Mouse (Mus musculus) embryonic facial prominence, embryonic 12.5 days (tissue): ENCODE measurements around the gene Lrrc9. TPM values are rescaled to one million over a fixed set of nuclear protein-coding genes. Genes with fewer than 3 reads are reported as not detected.

Experiments used
- ATAC-seq: fragments of 200-750 bp; cut with Nextera tagmentation; 2 replicates; pipeline ENCODE4 v1.8.0; 2017; ENCODE audit not compliant: insufficient number of reproducible peaks, insufficient read depth, low FRiP score, low TSS enrichment
- H3K27ac ChIP-seq: fragments of 300-500 bp; sonication (generic); 2 replicates; pipeline ENCODE4 v1.5.1; 2016; ENCODE audit warnings: mild to moderate bottlenecking
- H3K27me3 ChIP-seq: fragments of 300-500 bp; sonication (generic); 2 replicates; pipeline ENCODE4 v1.6.1; 2016; ENCODE audit warnings: mild to moderate bottlenecking, moderate library complexity
- H3K36me3 ChIP-seq: fragments of 300-500 bp; sonication (generic); 2 replicates; pipeline ENCODE4 v1.6.1; 2016; ENCODE audit warnings: mild to moderate bottlenecking
- H3K4me1 ChIP-seq: fragments of 300-500 bp; sonication (generic); 2 replicates; pipeline ENCODE4 v1.6.1; 2016
- H3K4me2 ChIP-seq: fragments of 300-500 bp; sonication (generic); replicated peaks from 2 replicates; pipeline ENCODE4 v1.6.1; 2016; ENCODE audit warnings: mild to moderate bottlenecking, moderate library complexity
- H3K4me3 ChIP-seq: fragments of 300-500 bp; sonication (generic); 2 replicates; pipeline ENCODE4 v1.5.1; 2016; ENCODE audit warnings: mild to moderate bottlenecking
- H3K9ac ChIP-seq: fragments of 300-500 bp; sonication (generic); 2 replicates; pipeline ENCODE4 v1.6.1; 2016; ENCODE audit warnings: mild to moderate bottlenecking, moderate library complexity
- H3K9me3 ChIP-seq: fragments of 300-500 bp; sonication (generic); 2 replicates; pipeline ENCODE4 v1.6.1; 2016; ENCODE audit warnings: mild to moderate bottlenecking, moderate library complexity
- WGBS: fragments of 180-500 bp; shearing (Covaris S2); methylation state at CpG from one replicate; pipeline ENCODE4 v1.1.7; 2016; 5-methylcytosine and 5-hydroxymethylcytosine counted together
- polyA plus RNA-seq: library from polyadenylated mRNA; unstranded; fragments of >200 nt; fragmentation: Nextera tagmentation; extraction: Ambion mirVana; gene quantifications from 2 replicates; pipeline ENCODE4 v1.2.1, GENCODE M21; 2016

The Lrrc9 gene
- polyA plus RNA-seq, 1 experiment from 2014 or later: 1.3 TPM

DNA sequence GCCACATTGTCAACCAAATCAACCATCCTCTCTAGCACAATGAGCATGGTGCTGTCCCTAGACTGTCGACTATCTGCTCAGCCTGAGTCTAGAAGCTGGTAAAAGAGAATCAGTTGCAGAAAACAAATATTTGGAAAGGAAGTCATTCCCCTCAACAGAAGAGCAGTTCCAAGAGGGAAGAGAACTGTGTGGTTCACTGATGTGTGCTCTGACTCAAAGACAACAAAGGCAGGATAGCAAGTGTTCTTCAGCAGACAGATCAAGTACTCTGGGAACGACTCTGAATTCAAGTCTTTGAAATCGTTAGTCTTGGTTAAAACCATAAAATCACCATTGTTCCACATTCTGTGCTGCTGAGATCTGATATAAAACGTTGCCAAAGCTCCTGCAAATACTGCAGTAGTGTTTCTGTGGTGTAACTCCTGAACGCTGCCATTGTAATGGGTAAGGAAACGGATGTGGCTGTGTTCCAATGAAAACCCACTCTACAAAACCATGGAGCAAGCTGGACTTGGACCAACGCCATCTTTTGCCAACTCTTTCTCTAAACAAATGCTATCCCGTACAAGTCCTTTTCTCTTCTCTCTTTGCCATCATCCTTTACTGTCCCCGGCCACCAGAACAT lies 8.3 kb upstream of the Lrrc9 start:
- H3K36me3 ChIP-seq: no peaks in the 10 kb centered on the region
- no peak for ATAC-seq
- no peaks in the 10 kb centered on the region for H3K4me1 ChIP-seq
- H3K4me2 ChIP-seq: no peak overlapping the region
- no peak overlapping the region for H3K4me3 ChIP-seq
- no peaks in the 10 kb centered on the region for H3K27me3 ChIP-seq
- no peaks in the 10 kb centered on the region for H3K9me3 ChIP-seq
- WGBS: 73% methylated on average over 9 of the region's 9 CpGs
- H3K9ac ChIP-seq: no peak overlapping the region
- no peak overlapping the region for H3K27ac ChIP-seq

- Histone ChIP-seq H3K9me3 (no peaks in the 10 kb centered on the region), H3K27ac (no peak overlapping the region), H3K4me3 (no peak overlapping the region), H3K36me3 (no peaks in the 10 kb centered on the region), H3K9ac (no peak overlapping the region), H3K27me3 (no peaks in the 10 kb centered on the region), H3K4me1 (no peaks in the 10 kb centered on the region), H3K4me2 (no peak overlapping the region)
- WGBS: 70% methylated on average over 10 of the region's 10 CpGs
- no peak for ATAC-seq
These were observed 3.9 kb upstream of the Lrrc9 start for GRCm38 (mm10) chr12:72437676-72438341.

DNA sequence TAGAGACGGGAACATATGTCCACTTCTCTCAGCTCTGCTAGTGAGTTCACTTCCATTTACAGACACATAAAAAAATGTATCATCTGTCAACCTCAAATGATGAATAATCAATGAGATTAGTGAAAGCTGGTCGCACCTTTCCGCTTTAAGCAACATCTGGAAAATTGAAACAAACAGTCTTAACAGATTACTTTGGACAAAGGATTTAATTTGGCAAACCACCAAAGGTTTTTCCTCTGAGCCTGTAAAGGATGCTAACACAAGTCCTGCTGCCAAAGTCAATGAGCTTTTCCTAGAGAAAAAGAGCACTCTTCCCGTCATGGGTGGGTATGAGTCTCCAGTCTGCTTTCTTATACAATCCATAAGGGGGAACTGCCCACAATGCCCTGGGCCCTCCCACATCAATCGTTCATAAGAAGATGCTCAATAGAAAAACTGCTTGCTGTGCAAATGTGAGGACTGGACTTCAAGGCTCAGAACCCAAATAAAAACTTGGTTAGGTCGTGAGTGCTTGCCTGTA lies 2.6 kb upstream of the Lrrc9 start:
- WGBS: 81% methylated on average over 6 of the region's 6 CpGs
- H3K9ac ChIP-seq: no peak overlapping the region
- no peak for ATAC-seq

DNA sequence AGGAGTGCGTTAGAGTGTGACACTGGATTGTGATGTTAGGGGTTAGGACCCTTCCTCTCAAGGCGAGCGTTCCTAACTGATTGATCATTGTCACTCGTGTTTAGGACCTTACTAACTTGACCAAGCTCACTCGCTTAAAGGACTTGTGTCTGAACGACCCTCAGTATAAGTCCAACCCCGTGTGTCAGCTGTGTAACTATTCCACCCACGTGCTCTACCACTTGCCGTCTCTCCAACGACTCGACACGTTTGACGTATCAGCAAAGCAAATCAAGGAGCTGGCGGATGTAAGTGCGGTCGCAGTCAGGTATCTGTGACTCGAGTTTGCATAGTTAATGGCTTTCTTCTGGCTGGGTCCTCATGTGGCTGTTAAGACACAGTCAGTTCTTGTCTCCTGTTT lies 12.3 kb downstream of the Lrrc9 start:
- H3K4me2 ChIP-seq: no peak overlapping the region
- H3K9me3 ChIP-seq: no peaks in the 10 kb centered on the region
- no peaks in the 10 kb centered on the region for H3K4me1 ChIP-seq
- no peak overlapping the region for H3K4me3 ChIP-seq
- WGBS: 86% methylated on average over 17 of the region's 17 CpGs
- no peaks in the 10 kb centered on the region for H3K27me3 ChIP-seq
- H3K27ac ChIP-seq: no peak overlapping the region
- ATAC-seq: no peak
- no peaks in the 10 kb centered on the region for H3K36me3 ChIP-seq
- H3K9ac ChIP-seq: no peak overlapping the region

More for the DNA sequence above, 2.6 kb upstream of the Lrrc9 start:
- no peak overlapping the region for H3K4me2 ChIP-seq
- H3K9me3 ChIP-seq: no peaks in the 10 kb centered on the region
- H3K4me3 ChIP-seq: no peak overlapping the region
- no peaks in the 10 kb centered on the region for H3K4me1 ChIP-seq
- H3K36me3 ChIP-seq: no peaks in the 10 kb centered on the region
- no peaks in the 10 kb centered on the region for H3K27me3 ChIP-seq
- H3K27ac ChIP-seq: no peak overlapping the region

DNA sequence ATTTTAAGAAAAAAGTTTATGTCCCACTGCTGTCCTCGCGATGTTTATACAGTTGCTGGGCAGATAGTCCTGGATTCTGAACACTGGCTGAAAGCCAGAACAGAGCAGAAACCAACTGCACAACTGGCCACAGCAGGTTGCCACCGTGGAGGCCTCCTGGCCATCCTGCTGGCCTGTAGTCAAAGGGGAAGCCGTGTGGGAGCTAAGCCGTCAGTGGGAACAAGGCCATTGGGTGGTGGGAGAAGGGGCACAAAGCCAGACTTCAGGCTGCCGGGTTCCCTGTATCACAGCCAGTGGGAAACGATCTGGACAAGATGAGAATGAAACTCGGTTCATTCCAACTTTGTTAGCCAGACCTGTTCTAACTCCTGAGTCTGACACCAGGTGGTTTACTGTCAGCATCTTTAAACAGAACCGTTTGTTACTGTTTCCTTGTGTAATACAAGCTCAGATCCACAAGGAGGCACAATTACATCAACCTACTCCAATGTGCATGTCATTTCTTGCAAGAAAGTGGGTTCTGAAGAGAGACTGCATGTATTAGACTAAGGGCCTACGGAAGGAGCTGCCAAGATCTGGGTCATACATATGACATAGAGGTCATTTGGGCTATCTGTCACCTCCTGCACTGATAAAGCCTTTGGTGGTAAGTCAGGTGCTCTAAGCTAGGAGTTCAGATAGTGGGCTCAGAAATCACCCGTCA lies 19.7 kb downstream of the Lrrc9 start:
- no peak overlapping the region for H3K4me3 ChIP-seq
- H3K27me3 ChIP-seq: no peaks in the 10 kb centered on the region
- no peaks in the 10 kb centered on the region for H3K9me3 ChIP-seq
- ATAC-seq: no peak
- WGBS: 57% methylated on average over 11 of the region's 11 CpGs
- no peaks in the 10 kb centered on the region for H3K36me3 ChIP-seq
- H3K4me2 ChIP-seq: no peak overlapping the region
- no peaks in the 10 kb centered on the region for H3K4me1 ChIP-seq
- no peak overlapping the region for H3K27ac ChIP-seq
- no peak overlapping the region for H3K9ac ChIP-seq

DNA sequence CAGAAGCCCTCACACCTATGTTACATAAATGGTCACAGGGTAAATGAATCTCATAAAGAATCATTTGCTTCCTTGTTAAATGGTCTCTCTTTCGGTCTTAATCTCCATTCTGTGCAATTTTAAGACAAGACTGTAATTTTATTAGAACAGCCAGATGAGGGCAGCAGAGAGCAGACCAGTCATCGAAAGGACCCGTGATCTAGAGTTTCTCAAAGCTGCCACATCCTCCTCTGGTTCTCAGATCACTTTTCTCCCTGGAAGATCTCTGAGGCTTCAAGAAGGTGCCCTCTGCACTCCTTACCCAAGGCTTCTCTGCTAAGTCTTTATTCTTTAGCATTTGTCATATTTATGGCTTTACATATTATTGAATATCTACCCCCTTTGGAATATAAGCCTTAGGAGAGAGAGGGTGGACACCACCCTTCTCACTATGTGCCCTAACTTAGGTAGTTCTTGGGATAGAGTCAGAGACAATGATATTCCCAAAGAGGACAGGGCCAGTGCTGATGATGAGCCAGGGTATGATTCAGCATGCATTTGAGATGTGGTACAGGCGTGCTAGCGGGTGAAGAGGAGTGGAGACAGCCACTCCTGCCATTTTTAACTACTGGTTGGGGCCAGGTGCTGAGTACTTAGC lies 20.3 kb downstream of the Lrrc9 start:
- no peak for ATAC-seq
- no peaks in the 10 kb centered on the region for H3K27me3 ChIP-seq
- H3K4me3 ChIP-seq: no peak overlapping the region
- H3K9ac ChIP-seq: no peak overlapping the region
- H3K36me3 ChIP-seq: no peaks in the 10 kb centered on the region
- H3K9me3 ChIP-seq: no peaks in the 10 kb centered on the region
- no peak overlapping the region for H3K27ac ChIP-seq
- no peaks in the 10 kb centered on the region for H3K4me1 ChIP-seq
- no peak overlapping the region for H3K4me2 ChIP-seq
- WGBS: 43% methylated on average over 5 of the region's 5 CpGs

DNA sequence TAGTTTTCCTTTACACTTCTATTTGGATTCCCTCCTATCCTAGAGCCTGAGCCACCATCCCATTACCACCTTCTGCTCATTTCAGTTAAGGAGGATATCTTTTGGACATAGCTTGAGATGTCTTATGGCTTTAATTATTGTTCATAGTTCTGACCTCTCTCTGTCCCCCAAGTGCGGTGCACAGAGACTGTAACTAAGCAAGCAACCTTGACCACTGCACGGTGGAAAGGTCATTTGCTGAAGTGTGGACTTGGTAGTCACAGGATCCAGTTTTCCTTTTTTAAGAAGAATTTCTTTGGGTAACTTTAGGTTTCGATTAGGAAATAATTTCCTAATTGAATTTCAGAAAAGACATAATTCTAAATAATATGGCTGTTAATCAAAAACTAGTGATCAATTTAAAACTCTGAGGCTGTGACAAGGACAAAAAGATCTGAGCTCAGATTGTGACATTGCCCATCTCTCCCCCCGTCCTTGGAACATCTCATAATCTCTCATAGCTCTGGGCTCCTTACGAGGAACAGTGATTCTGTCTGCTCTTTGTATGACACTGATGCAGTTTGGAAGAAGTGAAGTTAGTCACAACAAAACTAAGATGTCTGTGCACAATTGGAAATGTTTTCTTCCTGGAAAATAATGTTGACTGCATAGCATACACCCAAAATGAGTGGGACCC lies 24.3 kb downstream of the Lrrc9 start:
- ATAC-seq: no peak
- WGBS: 80% methylated on average over 5 of the region's 5 CpGs
- H3K36me3 ChIP-seq: no peaks in the 10 kb centered on the region

DNA sequence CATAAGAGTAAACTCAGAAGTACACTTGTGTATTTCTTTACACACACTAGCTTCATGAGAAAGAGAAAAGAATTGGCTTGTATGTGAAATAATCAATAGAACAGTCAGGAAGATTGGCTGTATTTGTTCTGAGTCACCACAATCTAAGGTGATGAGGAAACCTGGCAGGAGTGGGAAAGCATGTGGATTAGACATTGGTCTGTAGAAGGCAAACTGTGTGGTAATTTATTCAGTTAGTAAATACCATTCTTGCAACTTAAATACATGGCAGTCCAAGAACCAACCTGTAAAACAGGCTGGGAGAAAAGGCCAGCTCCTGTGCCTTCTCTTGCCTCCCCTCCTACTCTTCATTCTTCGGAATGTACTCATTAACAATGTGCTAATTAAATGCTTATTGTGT lies 25.6 kb downstream of the Lrrc9 start:
- H3K4me3 ChIP-seq: no peak overlapping the region
- no peaks in the 10 kb centered on the region for H3K4me1 ChIP-seq
- H3K9ac ChIP-seq: no peak overlapping the region
- no peaks in the 10 kb centered on the region for H3K9me3 ChIP-seq
- H3K27ac ChIP-seq: no peak overlapping the region
- H3K36me3 ChIP-seq: no peaks in the 10 kb centered on the region
- no peaks in the 10 kb centered on the region for H3K27me3 ChIP-seq
- no peak overlapping the region for H3K4me2 ChIP-seq
- ATAC-seq: no peak
- 96% methylated on average over 1 of the region's 1 CpGs for WGBS

More for the DNA sequence above, 24.3 kb downstream of the Lrrc9 start:
- Histone ChIP-seq H3K4me1 (no peaks in the 10 kb centered on the region), H3K27ac (no peak overlapping the region), H3K9me3 (no peaks in the 10 kb centered on the region), H3K27me3 (no peaks in the 10 kb centered on the region), H3K4me3 (no peak overlapping the region), H3K9ac (no peak overlapping the region), H3K4me2 (no peak overlapping the region)

DNA sequence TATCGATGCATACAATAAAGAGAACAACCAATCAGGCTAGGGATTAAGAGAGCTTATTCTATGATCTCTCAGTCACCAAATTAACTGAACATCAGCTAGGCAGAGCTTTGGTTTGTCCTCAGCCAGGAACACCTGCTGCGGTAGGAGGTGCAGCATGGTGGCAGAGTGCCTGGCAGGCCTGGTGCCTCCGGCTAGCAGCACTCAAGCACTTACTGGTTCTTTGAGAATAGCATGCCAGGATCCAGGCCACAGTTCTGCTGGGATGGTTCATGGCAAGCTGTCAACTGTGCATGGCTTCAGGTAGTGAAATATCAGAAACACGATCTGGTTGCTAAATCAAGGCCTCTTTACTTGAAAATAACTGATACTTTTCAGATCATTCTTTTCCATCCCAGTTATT lies 26.1 kb downstream of the Lrrc9 start:
- ATAC-seq: no peak
- Histone ChIP-seq H3K4me3 (no peak overlapping the region), H3K4me2 (no peak overlapping the region), H3K27ac (no peak overlapping the region), H3K9ac (no peak overlapping the region), H3K27me3 (no peaks in the 10 kb centered on the region), H3K4me1 (no peaks in the 10 kb centered on the region), H3K36me3 (no peaks in the 10 kb centered on the region), H3K9me3 (no peaks in the 10 kb centered on the region)
- WGBS: 94% methylated on average over 4 of the region's 4 CpGs

DNA sequence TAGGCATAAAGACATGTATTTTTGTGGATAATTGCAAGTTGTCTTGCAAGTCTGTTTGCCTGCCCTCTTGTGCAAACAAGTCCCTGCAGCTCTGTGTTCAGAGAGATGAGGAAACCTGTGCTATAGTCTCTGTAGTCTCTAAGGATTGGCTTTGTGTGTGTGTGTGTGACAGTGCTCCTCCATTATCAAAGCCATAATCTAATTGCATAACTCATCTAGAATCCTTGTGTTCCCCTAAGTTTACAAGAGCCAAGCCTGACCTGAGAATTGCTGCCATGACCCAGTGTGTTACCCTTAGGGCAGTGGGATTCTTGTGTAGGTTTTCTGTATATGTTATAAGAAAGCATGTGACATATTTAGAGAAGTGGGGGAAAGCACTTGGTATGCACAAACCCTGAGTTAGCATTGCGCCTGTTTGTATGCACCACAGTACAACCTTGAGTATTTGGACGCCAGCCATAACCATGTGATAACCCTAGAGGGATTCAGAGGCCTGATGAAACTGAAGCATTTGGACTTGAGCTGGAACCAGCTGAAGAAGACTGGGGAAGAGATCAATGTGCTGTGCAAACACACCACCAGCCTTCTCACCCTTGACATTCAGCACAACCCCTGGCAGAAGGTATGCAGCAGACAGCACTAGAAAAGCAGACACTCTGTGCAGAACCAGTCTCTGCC lies 35.2 kb downstream of the Lrrc9 start:
- H3K4me2 ChIP-seq: no peak overlapping the region
- H3K4me1 ChIP-seq: no peaks in the 10 kb centered on the region
- no peaks in the 10 kb centered on the region for H3K9me3 ChIP-seq
- no peaks in the 10 kb centered on the region for H3K36me3 ChIP-seq
- 80% methylated on average over 2 of the region's 2 CpGs for WGBS
- no peak for ATAC-seq
- H3K4me3 ChIP-seq: no peak overlapping the region
- H3K9ac ChIP-seq: no peak overlapping the region
- H3K27ac ChIP-seq: no peak overlapping the region
- no peaks in the 10 kb centered on the region for H3K27me3 ChIP-seq

DNA sequence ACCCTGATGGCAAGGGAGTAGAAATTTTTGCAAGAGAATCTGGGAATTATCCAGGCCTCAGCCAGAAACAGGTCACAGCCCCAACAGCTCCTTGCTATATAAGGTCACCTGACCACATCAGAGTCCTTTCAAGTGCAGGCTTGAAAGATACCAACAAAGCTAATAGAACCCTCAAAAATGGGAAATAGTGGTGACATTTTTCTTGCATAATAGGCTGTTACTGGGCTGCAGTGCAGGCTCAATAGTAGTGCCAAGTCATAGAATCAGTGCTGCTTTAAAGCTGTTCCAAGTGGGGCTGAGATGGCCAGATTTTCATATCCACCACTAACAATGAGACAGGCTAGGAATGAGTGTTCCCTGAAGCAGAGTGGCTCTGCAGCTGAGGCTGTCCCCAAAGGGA lies 40.6 kb downstream of the Lrrc9 start:
- Histone ChIP-seq H3K27me3 (no peaks in the 10 kb centered on the region), H3K4me3 (no peak overlapping the region), H3K4me1 (no peaks in the 10 kb centered on the region), H3K9ac (no peak overlapping the region), H3K27ac (no peak overlapping the region), H3K4me2 (no peak overlapping the region), H3K36me3 (no peaks in the 10 kb centered on the region), H3K9me3 (no peaks in the 10 kb centered on the region)
- no peak for ATAC-seq
